Mouse (Mus musculus): Measurements from ENCODE around the gene Tapt1. TPM values are rescaled to one million over a fixed set of nuclear protein-coding genes. Genes with fewer than 3 reads are reported as not detected.

The Tapt1 gene
- total RNA-seq, 2 experiments from 2014 or later = 44.8 to 53.0 TPM

DNA sequence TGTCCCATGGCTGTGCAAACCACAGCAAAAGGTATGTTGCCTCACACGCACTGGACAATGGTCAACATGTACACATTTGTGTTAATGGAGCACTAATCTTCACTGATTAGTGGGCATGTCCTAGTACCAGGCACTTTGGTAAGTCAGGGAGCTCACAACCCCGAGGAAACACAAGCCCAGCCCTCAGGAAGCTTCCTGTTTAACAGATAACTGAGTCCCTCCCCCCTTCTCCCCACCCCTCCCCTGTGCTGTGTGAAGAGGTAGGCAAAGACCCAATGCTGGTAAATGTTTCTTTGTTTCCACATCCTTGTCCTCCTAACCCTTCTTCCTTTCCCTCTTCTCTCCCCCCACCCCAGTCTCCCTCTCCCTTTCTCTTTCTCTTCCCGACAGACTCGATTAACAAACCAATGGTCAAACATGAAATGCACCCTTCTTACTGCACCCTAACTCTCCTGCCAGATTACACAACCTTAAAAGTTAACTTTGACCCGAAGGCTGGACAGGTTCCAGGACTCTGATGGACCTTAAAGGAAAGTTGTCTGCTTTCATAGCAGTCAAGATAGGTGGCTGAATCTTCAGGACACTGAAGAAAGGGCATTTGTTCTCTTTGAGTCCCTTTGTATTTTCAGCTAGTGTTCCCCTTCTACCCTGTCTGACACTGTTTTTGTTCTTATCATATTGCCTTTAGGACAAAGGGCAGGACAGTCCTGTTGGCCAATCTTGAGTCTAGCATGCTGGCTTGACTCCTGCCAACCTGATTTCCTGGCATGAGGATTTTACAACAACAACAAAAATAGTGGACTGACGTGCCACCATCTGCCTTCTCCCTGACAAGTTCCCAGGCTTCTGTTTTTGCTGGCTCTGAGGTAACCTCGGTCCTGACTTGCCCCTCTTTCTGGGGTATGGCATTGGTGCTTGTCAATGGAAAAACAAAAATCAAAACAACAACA is 13.0 kb upstream of the Tapt1 start:
- no peak for DNase-seq (ENCODE audit: low spot score in 2 of 2)
- intact Hi-C loops (cut with DNase I) = no loop called here

GRCm38 (mm10) chr5:44238201-44238600 is 11.8 kb upstream of the Tapt1 start:
- intact Hi-C loops (cut with DNase I) = no loop called here
- no peak for DNase-seq (ENCODE audit: low spot score in 2 of 2)

GRCm38 (mm10) chr5:44234606-44235005 is 8.2 kb upstream of the Tapt1 start:
- intact Hi-C loops (cut with DNase I) = no loop called here

GRCm38 (mm10) chr5:44233933-44234332 is 7.5 kb upstream of the Tapt1 start:
- DNase-seq (ENCODE audit: low spot score in 2 of 2) = no peak
- intact Hi-C loops (cut with DNase I) = no loop called here

More at GRCm38 (mm10) chr5:44234606-44235005, 8.2 kb upstream of the Tapt1 start:
- no peak for DNase-seq (ENCODE audit: low spot score in 2 of 2)

DNA sequence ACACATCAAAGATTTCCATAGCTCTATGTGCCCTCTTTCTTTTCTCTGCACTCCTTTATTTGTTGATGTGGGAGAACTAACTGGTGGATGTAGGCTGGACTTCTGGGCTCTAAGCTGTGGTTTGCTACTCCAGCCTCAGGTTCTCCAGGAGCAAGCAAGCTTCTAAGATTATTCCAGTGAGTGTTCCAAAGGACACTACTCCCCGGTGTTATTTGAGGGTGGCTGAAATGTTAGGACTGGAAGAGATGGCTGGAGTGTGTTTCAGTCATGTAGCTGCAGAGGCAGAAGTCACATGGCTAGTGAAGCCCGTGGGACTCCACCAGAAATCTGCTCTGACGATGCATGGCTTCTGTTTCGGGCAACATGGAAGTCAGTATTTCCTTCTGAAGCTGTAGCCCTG is 2.3 kb upstream of the Tapt1 start:
- intact Hi-C loops (cut with DNase I) = loop anchor here (5.0 to 10.0 kb wide), 2 partner anchors 34 to 444 kb away; no protein-coding TSS in a partner anchor
- DNase-seq (ENCODE audit: low spot score in 2 of 2) = no peak

DNA sequence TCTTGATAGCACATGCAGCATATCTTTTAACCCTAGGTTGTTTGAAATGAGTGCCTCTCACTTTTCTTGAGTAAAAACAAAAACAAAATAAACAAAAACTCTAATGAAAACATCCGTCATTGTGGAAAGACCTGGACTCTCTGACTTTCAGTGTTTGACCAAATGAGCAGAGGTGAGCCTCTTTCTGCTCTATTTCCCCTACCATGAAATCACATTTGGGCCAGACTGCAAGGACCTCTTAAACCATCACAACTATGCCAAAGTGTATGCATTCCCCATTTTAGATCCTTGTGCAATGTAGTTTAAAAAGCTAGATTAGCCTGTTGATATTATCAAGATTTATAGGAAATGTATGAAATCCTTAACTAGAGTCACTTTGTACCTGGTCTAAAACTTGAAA is 1.9 kb upstream of the Tapt1 start:
- DNase-seq (ENCODE audit: low spot score in 2 of 2) = no peak
- intact Hi-C loops (cut with DNase I) = loop anchor here (5.0 to 10.0 kb wide), 2 partner anchors 34 to 444 kb away; no protein-coding TSS in a partner anchor

DNA sequence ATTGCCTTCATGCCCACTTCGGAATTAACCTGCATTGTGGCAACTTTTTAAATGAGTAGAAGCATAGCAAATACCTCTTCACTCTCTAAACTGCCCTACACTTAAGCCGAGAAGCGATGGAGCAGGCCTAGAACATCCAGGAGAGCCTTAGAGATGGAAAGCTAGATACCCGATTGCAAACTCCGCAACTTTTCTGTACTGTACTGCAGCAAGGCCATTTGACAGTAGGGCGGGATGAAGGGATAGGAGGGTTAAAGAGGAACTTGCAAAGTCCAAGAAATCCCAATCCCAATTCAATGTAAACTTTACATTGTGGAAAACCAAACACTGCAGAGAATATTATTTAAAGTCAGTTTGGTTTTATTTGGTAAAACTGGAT is 1.0 kb upstream of the Tapt1 start:
- DNase-seq (ENCODE audit: low spot score in 2 of 2) = no peak
- intact Hi-C loops (cut with DNase I) = loop anchor here (5.0 to 10.0 kb wide), 2 partner anchors 35 to 443 kb away; no protein-coding TSS in a partner anchor

- DNase-seq (ENCODE audit: low spot score in 2 of 2) = no peak
- intact Hi-C loops (cut with DNase I) = loop anchor here (5.0 to 10.0 kb wide), 2 partner anchors 36 to 441 kb away; no protein-coding TSS in a partner anchor
Measured at GRCm38 (mm10) chr5:44225911-44226520, 410 bp downstream of the Tapt1 start.

GRCm38 (mm10) chr5:44224916-44225600 is 1.4 kb downstream of the Tapt1 start:
- DNase-seq (ENCODE audit: low spot score in 2 of 2) = no peak
- intact Hi-C loops (cut with DNase I) = loop anchor here (5.0 to 10.0 kb wide), 2 partner anchors 37 to 440 kb away; no protein-coding TSS in a partner anchor

DNA sequence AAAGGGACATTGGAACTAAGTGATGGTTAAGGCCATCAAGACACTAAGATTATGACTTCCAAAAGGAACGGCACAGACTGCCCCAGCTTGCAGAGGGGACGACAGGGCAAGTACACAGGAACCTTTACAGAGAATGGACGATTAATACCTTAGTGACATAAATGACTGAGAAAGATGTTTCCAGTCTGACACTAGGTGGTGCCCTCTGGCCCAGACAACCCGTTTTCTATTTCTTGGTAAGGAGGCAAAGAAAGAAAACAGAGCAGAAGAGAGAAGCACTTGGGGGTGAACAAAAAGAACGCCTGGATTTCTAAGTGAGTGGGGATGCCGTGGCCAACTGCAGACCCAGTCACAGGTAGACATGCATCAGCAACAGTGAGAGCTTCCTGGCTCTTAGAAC is 2.2 kb downstream of the Tapt1 start:
- no peak for DNase-seq (ENCODE audit: low spot score in 2 of 2)
- intact Hi-C loops (cut with DNase I) = loop anchor here (10.0 kb wide), 1 partner anchor 439 kb away; no protein-coding TSS in a partner anchor

DNA sequence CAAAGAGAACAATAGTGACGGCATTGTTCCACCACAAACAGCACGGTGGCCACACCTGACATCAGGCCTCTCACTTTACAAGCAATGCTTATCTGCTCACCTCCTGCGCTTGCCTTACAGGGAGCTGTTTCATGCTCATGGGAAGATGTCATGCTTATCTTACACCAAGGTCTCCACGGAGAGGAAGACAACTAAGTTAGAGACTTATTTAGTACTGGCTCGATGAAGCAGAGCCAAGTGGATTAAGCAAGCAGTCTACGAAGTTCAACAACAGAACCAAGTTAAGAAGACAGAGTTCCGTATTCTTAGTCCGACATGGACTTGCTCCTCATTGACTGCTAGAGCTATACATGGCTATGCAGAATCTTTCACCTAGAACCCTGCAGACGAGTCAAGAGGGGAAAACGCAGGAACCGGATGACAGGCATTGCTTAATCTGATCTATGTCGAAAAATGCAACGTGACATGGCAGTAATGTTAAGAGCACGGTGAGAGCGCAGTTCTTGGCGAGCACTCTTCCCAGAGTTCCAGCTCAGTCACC is 3.0 kb downstream of the Tapt1 start:
- intact Hi-C loops (cut with DNase I) = loop anchor here (10.0 kb wide), 1 partner anchor 439 kb away; no protein-coding TSS in a partner anchor
- no peak for DNase-seq (ENCODE audit: low spot score in 2 of 2)

DNA sequence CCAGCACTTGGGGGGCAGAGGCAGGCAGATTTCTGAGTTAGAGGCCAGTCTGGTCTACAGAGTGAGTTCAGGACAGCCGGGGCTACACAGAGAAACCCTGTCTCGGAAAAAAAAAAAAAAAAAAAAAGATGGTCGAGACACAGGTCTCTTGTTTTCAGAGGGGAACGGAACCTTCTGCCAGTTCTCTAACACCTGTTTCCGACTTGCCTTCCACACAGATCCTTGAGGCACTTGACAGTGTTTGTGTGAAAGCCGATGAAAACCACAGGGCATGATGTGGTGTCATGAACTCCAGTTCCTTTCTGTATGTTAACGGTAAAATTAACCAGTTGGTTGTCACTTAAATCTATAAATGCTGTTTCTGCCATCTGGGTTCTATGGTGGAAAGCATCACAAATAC is 6.0 kb downstream of the Tapt1 start:
- intact Hi-C loops (cut with DNase I) = loop anchor here (10.0 kb wide), 1 partner anchor 436 kb away; no protein-coding TSS in a partner anchor
- no peak for DNase-seq (ENCODE audit: low spot score in 2 of 2)

GRCm38 (mm10) chr5:44219871-44220270 is 6.6 kb downstream of the Tapt1 start:
- DNase-seq (ENCODE audit: low spot score in 2 of 2) = no peak
- intact Hi-C loops (cut with DNase I) = loop anchor here (10.0 kb wide), 1 partner anchor 435 kb away; no protein-coding TSS in a partner anchor

DNA sequence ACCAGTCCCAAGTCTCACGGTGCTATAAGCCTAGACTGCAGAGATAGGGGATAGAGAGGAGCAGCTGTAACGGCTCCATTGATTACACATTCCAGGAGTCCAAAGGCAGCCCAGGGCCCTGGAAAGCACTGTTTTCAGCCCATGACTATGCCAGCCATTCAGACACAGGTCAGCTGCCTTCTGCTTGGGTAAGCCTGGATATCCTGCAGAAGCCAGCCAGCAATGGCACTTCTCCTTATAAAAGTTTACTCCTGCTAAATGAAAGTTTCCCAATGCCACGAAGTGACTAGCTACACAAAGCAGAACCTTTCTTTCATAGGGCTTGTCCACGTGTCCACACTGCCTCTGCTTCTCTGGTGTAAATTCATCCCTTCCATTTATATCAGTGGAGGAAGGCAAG is 7.9 kb downstream of the Tapt1 start:
- no peak for DNase-seq (ENCODE audit: low spot score in 2 of 2)
- intact Hi-C loops (cut with DNase I) = no loop called here

- intact Hi-C loops (cut with DNase I) = no loop called here
- no peak for DNase-seq (ENCODE audit: low spot score in 2 of 2)
Measured at GRCm38 (mm10) chr5:44217685-44218041, 8.8 kb downstream of the Tapt1 start.

DNA sequence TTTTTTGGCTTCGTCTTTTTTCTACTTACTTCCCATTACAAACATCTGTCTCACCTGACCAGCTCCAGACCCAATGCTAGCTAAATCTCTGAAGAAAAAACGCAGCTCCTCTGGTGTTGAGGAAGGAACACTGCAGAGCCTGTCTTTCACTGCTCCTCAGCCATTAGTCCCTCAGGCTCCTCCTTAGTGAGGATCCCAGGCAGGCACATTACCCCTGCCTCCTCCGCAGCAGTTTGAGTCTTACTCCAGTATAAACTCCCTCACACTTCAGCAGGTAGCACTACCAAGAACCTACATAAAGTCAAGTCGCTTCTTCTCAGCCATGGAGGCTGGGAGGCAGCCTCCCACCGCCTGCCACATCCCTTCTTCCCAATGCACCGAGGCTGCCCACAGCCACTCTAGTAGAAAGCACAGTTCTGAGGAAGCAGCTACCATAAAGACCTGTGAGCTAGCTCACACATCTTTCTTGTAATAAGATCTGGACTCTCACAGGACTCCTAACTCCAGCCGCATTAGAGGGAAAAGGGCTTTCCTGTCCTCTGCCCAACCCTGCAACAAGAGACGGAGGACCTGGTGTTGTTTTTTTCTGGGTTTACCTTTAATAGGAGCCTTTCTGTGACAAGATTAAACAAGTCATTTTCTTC is 9.3 kb downstream of the Tapt1 start:
- intact Hi-C loops (cut with DNase I) = no loop called here
- no peak for DNase-seq (ENCODE audit: low spot score in 2 of 2)

GRCm38 (mm10) chr5:44215118-44215517 is 11.3 kb downstream of the Tapt1 start:
- no peak for DNase-seq (ENCODE audit: low spot score in 2 of 2)
- intact Hi-C loops (cut with DNase I) = no loop called here

DNA sequence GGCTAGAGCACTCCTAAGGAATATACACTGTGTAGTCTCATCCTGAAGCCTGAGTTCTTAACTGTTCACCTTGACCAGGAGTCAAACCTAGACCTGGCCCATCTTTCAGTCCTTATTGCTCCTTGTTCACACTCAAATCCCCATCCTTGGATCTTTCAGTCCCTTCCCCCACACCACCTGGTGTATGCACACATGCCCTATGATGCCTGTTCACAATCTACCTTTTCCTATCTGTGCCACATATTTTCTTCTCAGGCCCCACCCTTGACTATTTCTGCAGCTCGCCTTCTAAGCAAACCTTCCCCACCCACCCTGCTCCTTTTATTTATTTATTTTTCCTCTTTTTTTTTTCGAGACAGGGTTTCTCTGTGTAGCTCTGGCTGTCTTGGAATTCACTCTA is 12.4 kb downstream of the Tapt1 start:
- intact Hi-C loops (cut with DNase I) = no loop called here
- no peak for DNase-seq (ENCODE audit: low spot score in 2 of 2)

DNA sequence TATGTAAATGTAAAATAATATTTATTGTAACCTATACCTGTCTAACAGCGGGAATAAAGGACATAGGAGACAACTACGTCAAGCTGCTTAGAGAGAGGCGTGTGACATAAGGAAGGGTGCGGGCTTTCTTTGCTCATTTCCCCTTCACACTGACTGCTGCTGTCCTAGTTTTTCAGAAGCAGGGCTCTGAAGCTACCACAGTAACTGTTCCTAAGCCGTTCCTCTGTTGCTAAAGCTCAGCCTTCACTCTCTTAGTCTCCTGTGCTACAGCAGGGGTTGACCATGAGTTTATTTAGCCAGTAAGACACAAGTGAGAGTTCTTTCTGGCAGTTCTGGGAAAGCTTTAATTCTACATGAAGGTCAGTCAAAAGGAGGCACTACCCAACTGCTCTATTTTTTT is 13.0 kb downstream of the Tapt1 start:
- intact Hi-C loops (cut with DNase I) = no loop called here
- no peak for DNase-seq (ENCODE audit: low spot score in 2 of 2)

All from left cerebral cortex, postnatal 36 days (tissue).